Mouse (Mus musculus) retina, embryonic 14.5 days (tissue): Measurements from ENCODE around the gene Rin3.

Source experiments
- DNase-seq: peaks from one replicate; pipeline ENCODE4 v3.0.0-alpha.2; 2015; ENCODE audit warnings: low spot score

The Rin3 gene

DNA sequence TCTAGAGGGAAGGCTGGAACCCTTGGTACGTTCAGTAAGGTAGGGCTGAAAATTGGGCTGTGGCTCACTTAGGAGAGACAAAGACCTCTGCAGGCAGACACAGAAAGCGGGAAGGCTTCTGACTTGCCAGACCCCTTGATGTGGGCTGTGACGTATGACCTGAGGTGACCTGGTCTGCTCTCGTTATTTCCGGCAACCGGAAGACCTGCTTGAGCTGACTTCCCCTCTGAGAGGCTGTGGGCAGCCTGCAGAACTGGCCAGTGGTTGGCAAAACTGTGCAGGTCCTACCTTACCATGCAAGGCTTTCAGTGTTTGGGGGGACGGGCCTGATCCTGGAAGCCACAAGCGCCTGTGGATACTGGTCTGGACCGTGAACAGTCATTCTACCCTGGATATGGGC, 19.5 kb downstream of the Rin3 start:
- DNase-seq = no peak

DNA sequence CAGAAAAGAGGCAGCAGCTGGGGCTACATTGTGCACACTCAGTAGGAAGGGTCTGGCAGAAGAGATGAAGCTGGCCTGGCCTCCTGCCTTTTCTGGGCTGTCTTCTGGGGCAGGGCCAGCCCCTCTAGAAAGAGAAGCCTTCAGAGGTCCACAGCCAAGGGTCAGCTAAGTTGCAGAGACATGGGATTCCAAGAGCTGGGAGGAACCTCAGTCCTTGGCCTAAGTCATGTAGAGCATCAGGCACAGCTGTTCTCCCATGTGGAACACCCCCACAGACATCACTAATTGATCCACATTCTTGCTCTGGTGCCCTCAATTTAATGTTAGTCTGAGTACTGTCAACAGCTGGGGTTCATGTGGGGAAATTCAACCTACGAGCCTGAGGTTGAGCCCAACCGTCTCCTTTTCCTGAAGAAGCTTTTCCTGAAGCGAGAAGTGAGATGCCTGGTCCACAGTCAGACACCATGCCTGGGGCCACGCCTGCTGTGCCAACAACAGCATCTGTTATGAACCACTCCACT, 20.0 kb downstream of the Rin3 start:
- DNase-seq = no peak

DNA sequence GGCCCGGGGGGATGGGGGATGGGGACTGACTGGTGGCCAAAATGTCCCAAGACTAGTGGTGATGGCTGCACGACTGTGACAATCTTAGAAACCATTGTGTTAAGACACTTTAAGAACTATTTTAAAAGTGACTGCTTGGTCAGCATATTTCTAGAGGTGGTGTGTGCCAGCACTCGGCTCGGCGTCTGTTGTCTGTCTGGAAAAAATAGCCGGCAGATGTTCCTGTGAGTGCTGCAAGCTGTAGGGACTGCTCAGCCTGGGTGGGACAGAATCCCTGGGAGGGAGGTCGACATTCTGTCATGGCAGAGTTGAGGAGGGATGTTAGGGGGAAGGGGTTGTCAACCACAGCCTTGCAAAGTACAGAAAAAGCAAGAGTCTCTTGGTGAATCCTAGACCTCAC, 21.0 kb downstream of the Rin3 start:
- DNase-seq = no peak

DNA sequence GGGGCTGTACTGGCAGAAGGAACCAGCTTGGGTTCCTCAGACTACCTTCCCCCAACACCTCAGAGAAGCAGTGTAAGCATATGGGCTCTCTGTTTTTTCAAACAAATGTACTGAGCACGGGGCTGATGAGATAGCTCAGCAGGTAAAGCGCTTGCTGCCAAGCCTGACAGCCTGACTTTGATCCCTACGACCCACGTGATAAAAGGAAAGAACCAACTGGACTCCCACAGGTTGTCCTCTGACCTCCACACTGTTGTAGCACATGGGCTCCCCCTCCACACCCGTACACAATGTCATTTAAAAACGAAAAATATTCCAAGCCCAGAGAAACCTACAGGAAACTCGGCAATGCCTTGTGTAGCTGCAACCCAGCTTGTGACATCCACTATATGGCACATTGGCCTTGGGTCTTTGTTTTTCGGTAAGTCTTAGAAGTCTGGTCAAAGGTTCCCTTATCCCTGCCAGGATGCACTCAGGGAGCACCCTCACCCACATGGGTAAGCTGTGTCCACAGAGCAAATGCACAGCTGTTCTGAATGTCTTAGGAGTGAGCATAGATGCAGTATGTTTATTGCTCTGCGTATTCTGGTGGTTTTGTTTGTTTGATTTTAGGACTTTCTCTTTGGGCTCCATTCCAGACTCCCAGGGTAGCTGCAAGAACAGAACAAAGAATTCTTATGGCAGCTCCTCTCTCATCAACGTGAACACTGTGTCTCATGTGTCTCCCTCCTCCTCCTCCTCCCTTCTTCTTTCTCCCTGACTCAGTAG, 22.4 kb downstream of the Rin3 start:
- no peak for DNase-seq

DNA sequence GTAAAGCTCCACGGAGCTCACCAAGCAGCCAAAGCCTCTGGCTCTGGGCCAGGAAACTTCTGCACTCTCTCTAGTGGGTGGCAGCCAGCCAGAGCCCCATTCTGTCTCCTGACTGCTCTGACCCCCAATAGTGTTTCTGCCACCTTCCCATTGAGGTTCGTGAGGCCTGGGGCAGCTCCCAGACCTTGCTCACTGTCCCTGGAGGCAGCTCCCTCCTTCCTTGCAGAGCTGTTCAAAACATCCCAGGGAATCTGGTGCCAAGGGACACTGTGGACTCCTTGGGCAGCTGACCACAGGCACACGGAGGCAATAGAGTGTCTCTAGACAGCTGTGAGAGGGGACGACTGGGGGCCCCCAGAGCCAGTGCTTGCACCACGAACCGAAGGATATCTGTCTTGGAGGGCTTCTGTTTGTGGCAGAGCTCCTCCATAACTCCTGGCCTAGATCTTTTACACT, 25.2 kb downstream of the Rin3 start:
- DNase-seq = no peak

DNA sequence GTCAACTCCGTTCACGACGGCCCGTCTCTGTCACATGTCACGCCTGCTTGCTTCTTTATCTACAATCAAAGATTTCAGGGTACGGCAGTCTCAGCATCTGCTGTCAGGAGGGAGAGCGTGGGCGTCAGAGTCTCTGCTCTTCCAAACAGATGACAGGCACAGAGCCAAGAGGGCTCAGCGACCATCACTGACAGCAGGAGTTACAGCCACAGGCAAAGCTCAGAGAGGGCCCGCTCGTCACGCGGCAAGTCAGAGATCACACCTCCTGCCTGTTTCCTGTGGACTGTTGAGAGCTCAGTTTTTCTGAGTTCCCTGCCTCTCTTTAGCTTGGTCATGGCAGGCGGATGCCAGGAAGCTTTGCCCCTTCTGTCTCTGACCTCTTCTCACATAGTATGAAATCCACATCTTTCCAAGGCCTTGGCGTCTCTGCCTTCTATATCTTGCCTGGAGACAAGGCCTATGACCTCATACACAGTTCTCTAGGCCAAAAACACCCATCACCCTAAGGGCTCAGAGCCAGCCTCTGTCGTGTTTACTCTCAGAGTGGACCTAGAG, 25.7 kb downstream of the Rin3 start:
- no peak for DNase-seq

DNA sequence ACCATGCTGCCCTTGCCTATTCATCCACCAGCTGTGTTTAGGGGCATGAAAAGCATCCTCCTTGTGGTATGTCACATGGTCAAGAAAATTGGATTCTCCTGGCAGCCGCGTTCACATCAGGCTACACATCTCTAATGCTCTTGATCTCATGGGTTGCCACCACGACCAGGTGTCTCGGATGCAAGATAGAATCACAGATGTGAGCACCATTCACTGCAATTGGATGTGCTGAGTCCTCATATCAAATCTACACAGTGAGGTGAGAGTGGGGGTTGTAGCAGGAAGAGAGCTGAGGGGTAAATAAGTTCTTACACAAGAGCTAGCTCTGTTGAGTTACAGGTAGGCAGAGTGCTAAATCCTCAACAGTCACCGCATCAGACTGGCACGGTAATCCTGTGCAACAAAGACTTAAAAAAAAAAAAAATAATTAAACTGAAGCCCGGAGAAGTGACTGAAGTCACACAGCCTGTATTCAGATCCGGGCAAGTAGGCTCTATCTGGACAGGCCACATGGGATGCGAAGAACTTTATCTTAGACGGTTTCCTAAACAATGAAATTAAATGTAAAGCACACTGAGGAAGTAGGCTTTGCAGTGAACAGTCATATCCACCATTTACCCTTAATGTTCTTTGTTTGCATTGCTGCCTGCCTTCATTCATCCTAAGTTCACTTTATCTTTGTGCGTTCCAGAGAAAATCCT, 26.4 kb downstream of the Rin3 start:
- DNase-seq = no peak

DNA sequence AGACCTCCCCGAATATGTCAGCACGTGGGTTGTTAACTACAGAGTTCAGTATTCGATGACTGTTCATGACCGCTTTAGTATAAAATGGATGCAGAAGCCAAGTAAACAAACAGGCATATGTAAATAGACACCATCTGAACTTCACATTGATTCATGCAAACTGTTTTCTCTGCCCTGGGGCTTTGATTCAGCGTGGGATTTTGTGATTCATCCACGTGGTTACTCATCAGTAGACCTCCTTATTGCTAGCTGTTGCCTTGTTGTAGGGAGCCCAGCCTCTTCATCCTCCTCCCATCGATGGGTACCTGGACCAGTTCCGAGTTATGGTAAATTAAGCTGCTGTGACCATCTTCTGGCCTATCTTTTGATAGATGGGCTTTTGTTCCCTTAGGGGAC, 26.9 kb downstream of the Rin3 start:
- no peak for DNase-seq

DNA sequence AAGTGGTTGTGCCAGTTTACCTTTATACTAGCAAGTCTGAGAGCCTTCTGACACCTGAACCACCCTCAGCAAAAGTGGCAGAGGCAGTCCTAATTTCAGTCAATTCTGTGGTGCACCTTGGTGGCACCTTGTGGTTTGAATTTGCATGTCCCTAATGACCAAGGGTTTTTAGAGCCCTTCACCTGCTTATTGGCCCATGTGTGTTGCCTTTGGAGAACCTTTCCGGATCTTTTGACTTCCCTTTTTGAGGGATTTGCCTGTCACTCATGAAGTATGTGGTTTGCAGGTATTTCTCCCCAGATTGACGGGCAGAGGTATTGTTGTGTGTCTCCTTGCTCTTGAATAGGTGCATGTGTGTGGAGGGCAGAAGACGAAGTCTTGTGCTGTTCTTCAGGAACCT, 27.4 kb downstream of the Rin3 start:
- DNase-seq = no peak

DNA sequence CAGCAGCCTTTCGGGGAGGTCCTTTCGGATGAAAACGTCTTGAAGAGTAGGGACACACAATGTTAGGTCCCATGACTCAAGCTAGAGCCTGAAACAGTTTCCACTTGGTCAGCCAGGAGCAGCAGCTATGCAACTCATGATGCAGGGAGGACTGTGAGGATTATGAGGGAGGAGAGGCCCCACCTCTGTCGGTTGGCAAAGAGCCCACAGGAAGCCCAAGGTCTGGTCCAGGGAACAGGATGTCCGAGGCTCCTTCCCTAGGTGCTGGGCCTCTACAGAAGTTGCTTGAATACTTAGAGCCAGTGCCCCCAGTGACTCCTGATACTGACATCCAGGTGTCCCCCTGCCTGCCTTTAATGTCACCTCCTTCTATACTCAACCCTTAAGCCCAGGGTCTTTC, 28.6 kb downstream of the Rin3 start:
- DNase-seq = no peak

DNA sequence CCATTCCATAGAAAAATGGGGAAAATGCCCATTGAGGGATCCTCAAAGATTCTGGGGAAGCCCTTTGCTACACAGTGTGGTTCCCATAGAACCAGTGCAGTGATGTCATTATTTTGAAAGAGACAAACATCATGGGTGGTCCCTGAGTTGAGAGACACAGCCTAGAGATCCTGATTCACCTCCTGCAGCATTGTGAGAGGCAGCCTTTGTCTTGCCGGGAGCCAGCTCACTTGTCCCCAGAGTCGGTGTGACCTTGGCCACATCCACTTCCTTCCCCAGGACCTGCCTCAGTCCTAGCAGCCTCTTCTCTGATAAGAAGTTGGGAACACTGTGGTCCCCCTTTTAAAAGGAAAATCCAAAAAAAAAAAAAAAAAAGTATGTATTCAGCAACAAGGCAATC, 36.3 kb downstream of the Rin3 start:
- DNase-seq = no peak

DNA sequence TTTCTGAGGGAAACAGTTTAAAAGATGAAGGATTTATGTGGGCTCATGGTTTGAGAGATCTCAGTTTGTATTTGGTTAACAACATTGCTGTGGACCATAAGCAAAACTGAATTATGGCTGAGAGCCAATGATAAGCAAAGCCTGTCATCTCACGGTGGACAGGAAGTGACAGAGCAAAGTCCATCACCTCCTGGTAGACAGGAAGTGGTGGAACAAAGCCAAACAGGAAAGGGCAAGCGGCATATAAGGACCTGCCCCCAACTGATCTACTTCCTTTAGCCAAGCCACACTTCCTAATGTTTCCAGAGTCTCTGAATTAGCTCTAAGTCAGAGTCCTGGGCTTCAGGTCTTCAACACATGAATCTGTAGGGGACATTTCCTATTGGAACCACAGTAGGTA, 37.1 kb downstream of the Rin3 start:
- no peak for DNase-seq

DNA sequence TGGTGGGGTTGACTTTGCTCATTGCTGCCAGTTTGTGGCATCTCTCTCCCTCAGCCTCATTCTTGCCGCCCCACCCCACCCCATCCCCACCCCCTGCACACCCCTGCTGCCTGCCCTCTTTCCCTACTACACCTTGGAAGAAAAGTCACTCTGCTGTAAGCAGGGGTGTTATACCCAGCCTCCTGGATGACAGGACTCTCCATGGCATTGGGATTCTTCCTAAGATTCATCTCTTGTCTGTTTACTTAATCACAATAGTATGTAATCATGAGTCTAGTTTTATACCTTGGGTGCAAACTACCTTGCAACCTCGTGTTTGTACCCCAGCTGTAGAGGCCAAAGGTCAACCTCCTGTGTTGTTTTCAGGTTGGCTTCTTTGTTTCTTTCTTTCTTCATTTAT, 37.5 kb downstream of the Rin3 start:
- DNase-seq = no peak

DNA sequence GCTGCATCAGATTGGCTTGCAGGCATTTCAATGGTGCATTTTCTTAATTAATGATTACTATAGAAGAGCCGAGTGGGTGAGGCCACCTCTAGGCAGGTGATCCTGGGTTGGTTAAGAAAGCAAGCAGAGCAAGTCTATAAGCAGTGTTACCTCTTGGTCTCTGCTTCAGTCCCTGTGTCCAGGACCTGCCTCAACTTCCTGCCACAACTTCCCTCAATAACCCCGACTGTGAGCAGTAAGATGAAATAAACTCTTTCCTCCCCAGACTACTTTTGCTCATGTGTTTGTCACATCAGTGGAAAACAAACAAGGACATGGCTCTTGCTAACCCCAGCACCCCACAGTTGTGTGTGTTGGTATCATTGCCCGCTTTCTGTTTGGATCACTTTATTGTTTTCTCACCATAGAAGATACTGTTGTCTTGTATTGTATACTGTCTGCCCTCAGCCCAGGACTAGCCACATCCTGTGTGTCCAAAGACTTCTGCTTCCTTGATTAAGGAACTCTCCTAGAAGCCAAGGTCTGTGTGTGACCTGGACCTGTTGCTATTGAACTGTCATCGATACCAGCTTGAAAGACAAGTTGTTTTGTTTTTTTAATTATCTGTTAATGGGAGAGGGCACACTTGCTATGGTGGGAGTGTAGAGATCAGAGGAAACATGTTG, 38.3 kb downstream of the Rin3 start:
- no peak for DNase-seq

DNA sequence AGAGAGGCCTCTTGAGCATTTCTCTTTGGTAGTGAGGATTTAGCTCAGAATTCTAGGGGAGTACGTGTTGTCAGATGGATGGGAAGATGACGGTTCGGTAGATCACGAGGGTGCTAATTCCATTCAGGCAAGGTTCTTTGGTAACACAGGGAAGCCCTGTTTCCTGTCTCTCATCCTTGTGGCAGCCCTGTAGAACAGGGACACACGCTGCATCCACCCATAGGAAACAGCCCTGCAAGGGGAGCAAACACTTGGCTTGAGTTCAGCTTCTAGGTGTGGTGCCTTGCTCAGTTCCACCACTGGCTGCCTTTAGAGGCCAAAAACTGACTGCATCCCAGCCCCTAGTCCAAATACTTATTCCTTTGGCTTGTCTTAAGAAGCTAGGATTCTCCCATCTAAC, 39.0 kb downstream of the Rin3 start:
- DNase-seq = no peak

DNA sequence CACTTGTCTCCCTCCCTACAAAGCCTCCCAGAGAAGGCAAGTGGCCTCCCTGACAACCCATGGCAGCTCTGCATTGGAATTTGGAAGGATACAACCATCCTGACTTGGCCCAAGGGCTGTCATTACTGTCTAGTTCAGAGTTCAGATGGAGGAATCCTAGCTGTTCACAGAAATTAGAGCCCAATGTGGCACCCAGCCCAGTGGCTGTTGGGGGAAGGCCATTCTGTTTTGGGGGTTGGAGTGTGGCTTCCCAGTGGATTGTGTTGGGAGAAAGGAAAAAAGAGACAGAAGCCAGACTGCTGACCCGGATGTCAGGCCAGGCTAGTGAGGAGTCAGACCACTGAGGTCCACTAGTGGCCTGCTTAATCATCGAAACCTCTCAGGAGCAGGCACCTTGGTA, 40.5 kb downstream of the Rin3 start:
- DNase-seq = no peak

DNA sequence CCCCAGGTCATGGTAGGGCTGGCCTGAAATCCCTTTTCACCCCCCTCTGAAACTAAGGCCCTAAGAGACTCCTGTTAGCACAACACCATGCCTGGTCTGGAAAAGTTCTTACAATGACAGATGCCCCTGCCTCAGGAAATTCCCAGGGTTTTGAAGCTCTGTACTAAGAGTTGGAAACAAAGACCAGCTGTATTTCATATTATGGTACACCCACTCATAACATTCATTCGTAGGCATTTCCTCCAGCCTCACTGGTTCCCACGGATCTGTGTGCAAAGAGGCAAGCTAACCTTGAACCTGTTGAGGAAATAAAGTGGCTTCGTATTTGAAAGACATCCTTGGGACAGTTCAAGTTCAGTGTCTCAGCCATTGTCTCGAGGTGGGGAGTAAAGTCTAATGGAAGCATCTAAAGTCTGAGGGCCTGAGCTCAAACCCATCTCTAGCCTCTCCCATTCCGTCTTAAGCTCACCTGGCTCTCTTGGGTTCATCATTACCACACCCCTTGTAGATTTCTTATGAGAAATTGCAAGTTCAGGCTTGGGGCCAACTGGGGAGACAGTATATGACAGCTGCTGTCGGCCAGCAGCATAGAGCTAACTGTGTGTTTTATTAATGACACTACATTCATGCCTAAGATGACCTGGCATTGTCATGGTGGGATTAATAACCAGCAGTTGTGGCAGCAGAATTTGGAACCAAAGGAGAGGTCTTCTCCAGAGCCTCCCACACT, 41.5 kb downstream of the Rin3 start:
- no peak for DNase-seq

DNA sequence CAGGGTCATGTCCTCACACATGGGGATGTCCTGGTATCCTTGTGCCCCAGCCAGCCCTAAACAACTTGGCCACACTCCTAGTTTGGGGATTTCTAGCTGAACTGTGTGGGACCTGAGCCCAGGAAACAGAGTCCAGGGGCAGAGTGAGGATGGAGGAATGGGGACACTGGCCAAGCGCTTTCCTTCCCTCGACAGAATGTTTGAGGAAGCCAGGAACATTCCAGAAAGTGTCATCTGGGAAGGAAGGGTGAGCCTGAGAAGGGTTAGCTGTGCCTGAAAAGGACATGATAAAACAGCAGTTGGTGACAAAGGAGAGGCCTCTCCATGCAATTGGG, 42.0 kb downstream of the Rin3 start:
- DNase-seq = no peak

DNA sequence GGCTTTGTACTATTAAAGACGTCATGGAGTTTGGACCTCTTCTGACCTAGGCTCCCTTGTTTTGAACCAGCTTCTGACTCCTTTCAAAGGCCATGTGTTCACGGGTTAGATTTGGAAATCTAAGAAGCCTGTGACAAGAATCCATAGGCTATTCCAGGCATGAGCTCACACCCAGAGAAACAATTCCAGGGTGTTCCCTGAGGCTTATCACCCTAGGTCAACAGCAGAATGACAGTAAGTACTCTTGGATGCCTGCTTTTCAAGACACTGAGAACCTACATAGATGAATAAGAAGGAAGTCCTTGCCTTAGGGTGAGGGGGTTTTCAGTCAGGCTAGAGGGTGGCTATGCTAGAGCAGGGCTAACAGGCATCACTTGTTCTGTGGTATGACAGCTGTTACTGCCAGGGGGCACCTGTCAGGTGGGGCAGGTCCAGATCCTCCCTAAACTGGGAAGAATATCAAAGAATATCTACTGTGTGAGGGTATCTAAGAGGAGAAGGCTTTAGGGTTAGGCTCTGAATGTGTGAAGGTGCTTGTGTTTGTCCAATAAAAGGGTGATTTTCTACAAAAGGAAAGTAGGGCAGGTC, 44.0 kb downstream of the Rin3 start:
- DNase-seq = no peak

DNA sequence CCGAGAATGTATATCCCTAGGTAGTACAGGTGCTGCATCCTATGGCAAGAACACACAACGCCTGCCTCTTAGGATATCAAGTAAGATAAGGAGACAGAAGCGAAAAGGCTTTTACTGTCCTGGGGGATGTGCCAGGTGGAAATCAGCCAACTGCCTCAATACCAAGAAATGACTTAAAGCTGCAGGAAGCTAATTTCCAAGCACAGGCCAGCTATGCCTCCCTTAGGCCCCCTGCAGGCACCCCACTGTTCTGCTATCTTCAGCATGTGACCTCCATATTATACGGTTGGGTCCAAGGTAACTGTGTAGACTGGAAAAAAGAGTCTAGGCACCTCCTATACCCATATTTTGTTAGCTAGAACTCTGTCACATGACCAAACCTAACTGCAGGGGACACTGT, 44.7 kb downstream of the Rin3 start:
- DNase-seq = no peak

DNA sequence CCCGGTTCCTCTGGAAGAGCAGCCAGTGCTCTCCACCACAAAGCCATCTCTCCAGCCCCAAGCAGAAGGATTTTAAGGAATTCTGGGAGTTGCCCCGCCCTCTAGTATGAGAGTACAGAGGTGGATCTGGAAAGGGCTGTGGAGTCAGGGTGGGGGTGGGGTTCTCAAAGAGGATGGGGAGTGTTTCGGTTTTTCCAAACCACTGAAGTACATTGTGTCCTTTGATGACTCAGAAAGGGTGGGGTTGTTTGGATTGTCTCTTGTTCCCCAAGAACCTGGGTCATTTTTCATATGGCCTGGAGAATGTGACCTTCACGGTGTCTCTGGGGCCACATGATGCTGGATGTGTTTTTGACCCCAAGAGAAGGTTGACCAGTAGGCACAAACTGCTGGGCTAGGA, 45.2 kb downstream of the Rin3 start:
- DNase-seq = no peak

DNA sequence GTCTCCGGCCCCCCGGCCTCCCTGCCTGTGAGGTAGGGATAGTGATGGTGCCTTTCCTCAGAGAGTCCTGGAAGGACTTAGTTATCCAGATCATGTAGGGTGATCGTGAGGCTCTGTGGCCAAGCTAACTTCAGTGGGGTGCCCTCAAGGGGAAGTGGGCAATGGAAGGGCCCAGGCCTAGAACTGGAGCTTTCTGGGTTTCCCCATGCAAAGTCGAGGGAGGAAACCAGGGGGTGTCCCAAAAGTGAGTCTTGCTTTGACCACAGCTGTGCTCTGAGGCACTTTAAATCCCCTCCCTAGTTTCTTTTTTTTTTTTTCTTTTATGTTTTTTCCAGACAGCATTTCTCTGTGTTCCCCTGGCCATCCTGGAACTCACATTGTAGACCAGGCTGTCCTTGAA, 47.3 kb downstream of the Rin3 start:
- DNase-seq = no peak
